Mouse (Mus musculus) telencephalon, adult 2 months (tissue): ENCODE results near the gene Hhat.

Experiments
- DNase-seq: peaks from one replicate; pipeline ENCODE4 v3.0.0-alpha.2; 2011; ENCODE audit warnings: low read depth, low spot score

The Hhat gene

GRCm38 (mm10) chr1:192557978-192558594 is 212.9 kb downstream of the Hhat start:
- DNase-seq = peak; percentile 63

GRCm38 (mm10) chr1:192555516-192555915 is 215.5 kb downstream of the Hhat start:
- DNase-seq = peak; percentile 48

GRCm38 (mm10) chr1:192550561-192550960 is 220.5 kb downstream of the Hhat start:
- DNase-seq = no peak

- DNase-seq = no peak
Measured at GRCm38 (mm10) chr1:192546843-192547242, 224.2 kb downstream of the Hhat start.

GRCm38 (mm10) chr1:192544901-192545300 is 226.1 kb downstream of the Hhat start:
- no peak for DNase-seq

- DNase-seq = no peak
Measured at GRCm38 (mm10) chr1:192544091-192544490, 226.9 kb downstream of the Hhat start.

- DNase-seq = no peak
Measured at GRCm38 (mm10) chr1:192543686-192544085, 227.3 kb downstream of the Hhat start.

- DNase-seq = no peak
Measured at GRCm38 (mm10) chr1:192542093-192542492, 228.9 kb downstream of the Hhat start.

- no peak for DNase-seq
Measured at GRCm38 (mm10) chr1:192537169-192537568, 233.9 kb downstream of the Hhat start.

- no peak for DNase-seq
Measured at GRCm38 (mm10) chr1:192536440-192536839, 234.6 kb downstream of the Hhat start.

GRCm38 (mm10) chr1:192533016-192533415 is 238.0 kb downstream of the Hhat start:
- DNase-seq = no peak

- DNase-seq = no peak
Measured at GRCm38 (mm10) chr1:192532212-192532611, 238.8 kb downstream of the Hhat start.

- no peak for DNase-seq
Measured at GRCm38 (mm10) chr1:192531490-192532146, 239.4 kb downstream of the Hhat start.

GRCm38 (mm10) chr1:192525711-192526350 is 245.2 kb downstream of the Hhat start:
- DNase-seq = no peak

GRCm38 (mm10) chr1:192522376-192523178 is 248.4 kb downstream of the Hhat start:
- DNase-seq = no peak

- DNase-seq = no peak
Measured at GRCm38 (mm10) chr1:192520836-192521435, 250.1 kb downstream of the Hhat start.

GRCm38 (mm10) chr1:192519713-192520112 is 251.3 kb downstream of the Hhat start:
- DNase-seq = no peak

- no peak for DNase-seq
Measured at GRCm38 (mm10) chr1:192515373-192515772, 255.7 kb downstream of the Hhat start.

GRCm38 (mm10) chr1:192512821-192513220 is 258.2 kb downstream of the Hhat start:
- no peak for DNase-seq

- DNase-seq = no peak
Measured at GRCm38 (mm10) chr1:192503651-192504050, 267.4 kb downstream of the Hhat start.

- DNase-seq = no peak
Measured at GRCm38 (mm10) chr1:192502835-192503234, 268.2 kb downstream of the Hhat start.

GRCm38 (mm10) chr1:192502016-192502415 is 269.0 kb downstream of the Hhat start:
- DNase-seq = no peak
